Mouse (Mus musculus): ENCODE data around the gene Med1. TPM values are rescaled to one million over a fixed set of nuclear protein-coding genes. Genes with fewer than 3 reads are reported as not detected.
A peak's percentile ranks its signal among the peaks of the same experiment; 100 is the strongest.
"Not testable (repeated sequence)": the region's sequence is repeated elsewhere in the genome, so short reads cannot be mapped to it uniquely, and the experiment has no call there.

The Med1 gene
- polyA plus RNA-seq, 1 experiment from 2014 or later: 46.3 TPM

GRCm38 (mm10) chr11:98201791-98202640 is 8.9 kb upstream of the Med1 start:
- Histone ChIP-seq H3K4me3 (peak overlapping the region; percentile 97), H3K4me1 (replicated peaks) (peaks cover 7% of the 10 kb centered on the region; the same call in 1 of the 2 replicates), H3K27ac (ENCODE audit: poor library complexity, severe bottlenecking) (peak overlapping the region; percentile 82), H3K9me3 (replicated peaks) (no peaks in the 10 kb centered on the region), H3K27me3 (replicated peaks) (no peaks in the 10 kb centered on the region), H3K36me3 (peaks cover 5% of the 10 kb centered on the region), H3K4me2 (peak overlapping the region; percentile 75), H3K9ac (peak overlapping the region; percentile 89)
- 2% methylated on average over 27 of the region's 27 CpGs for WGBS
- no peak for ATAC-seq (ENCODE audit: insufficient number of reproducible peaks, low FRiP score)

GRCm38 (mm10) chr11:98190820-98191219 is 2.3 kb downstream of the Med1 start:
- Histone ChIP-seq H3K4me1 (replicated peaks) (peaks cover 9% of the 10 kb centered on the region), H3K27me3 (replicated peaks) (no peaks in the 10 kb centered on the region), H3K9me3 (replicated peaks) (no peaks in the 10 kb centered on the region), H3K4me3 (no peak overlapping the region), H3K27ac (ENCODE audit: poor library complexity, severe bottlenecking) (no peak overlapping the region), H3K9ac (no peak overlapping the region), H3K4me2 (no peak overlapping the region), H3K36me3 (peaks cover 39% of the 10 kb centered on the region)
- ATAC-seq (ENCODE audit: insufficient number of reproducible peaks, low FRiP score): no peak
- 85% methylated on average over 5 of the region's 5 CpGs for WGBS

GRCm38 (mm10) chr11:98187640-98188395 is 5.3 kb downstream of the Med1 start:
- Histone ChIP-seq H3K4me3 (no peak overlapping the region), H3K27ac (ENCODE audit: poor library complexity, severe bottlenecking) (no peak overlapping the region), H3K9me3 (replicated peaks) (peaks cover 4% of the 10 kb centered on the region; the same call in 1 of the 2 replicates), H3K9ac (no peak overlapping the region), H3K36me3 (peaks cover 66% of the 10 kb centered on the region), H3K4me1 (replicated peaks) (peaks cover 9% of the 10 kb centered on the region), H3K4me2 (no peak overlapping the region), H3K27me3 (replicated peaks) (no peaks in the 10 kb centered on the region)
- ATAC-seq (ENCODE audit: insufficient number of reproducible peaks, low FRiP score): no peak
- WGBS: 89% methylated on average over 9 of the region's 9 CpGs

- not testable (repeated sequence) for H3K4me3 ChIP-seq; H3K9me3 ChIP-seq (replicated peaks); ATAC-seq (ENCODE audit: insufficient number of reproducible peaks, low FRiP score); H3K9ac ChIP-seq; H3K27me3 ChIP-seq (replicated peaks); H3K4me1 ChIP-seq (replicated peaks); H3K27ac ChIP-seq (ENCODE audit: poor library complexity, severe bottlenecking); H3K4me2 ChIP-seq
- peaks cover 87% of the 10 kb centered on the region for H3K36me3 ChIP-seq
- 88% methylated on average over 3 of the region's 3 CpGs for WGBS
These were observed 10.9 kb downstream of the Med1 start for GRCm38 (mm10) chr11:98182149-98182548.

- no peak overlapping the region for H3K27ac ChIP-seq (ENCODE audit: poor library complexity, severe bottlenecking)
- no peak for ATAC-seq (ENCODE audit: insufficient number of reproducible peaks, low FRiP score)
- H3K4me1 ChIP-seq (replicated peaks): no peaks in the 10 kb centered on the region
- no peak overlapping the region for H3K4me3 ChIP-seq
- H3K9ac ChIP-seq: no peak overlapping the region
- no peaks in the 10 kb centered on the region for H3K9me3 ChIP-seq (replicated peaks)
- H3K4me2 ChIP-seq: no peak overlapping the region
- H3K36me3 ChIP-seq: peaks cover 75% of the 10 kb centered on the region
- WGBS: 73% methylated on average over 1 of the region's 1 CpGs
- no peaks in the 10 kb centered on the region for H3K27me3 ChIP-seq (replicated peaks)
These were observed 24.7 kb downstream of the Med1 start for GRCm38 (mm10) chr11:98168400-98168799.

- H3K9me3 ChIP-seq (replicated peaks): no peaks in the 10 kb centered on the region
- H3K9ac ChIP-seq: no peak overlapping the region
- H3K4me3 ChIP-seq: no peak overlapping the region
- 67% methylated on average over 6 of the region's 6 CpGs for WGBS
- H3K36me3 ChIP-seq: peaks cover 50% of the 10 kb centered on the region
- H3K4me1 ChIP-seq (replicated peaks): no peaks in the 10 kb centered on the region
- ATAC-seq (ENCODE audit: insufficient number of reproducible peaks, low FRiP score): no peak
- no peaks in the 10 kb centered on the region for H3K27me3 ChIP-seq (replicated peaks)
- H3K27ac ChIP-seq (ENCODE audit: poor library complexity, severe bottlenecking): no peak overlapping the region
- H3K4me2 ChIP-seq: no peak overlapping the region
These were observed 38.0 kb downstream of the Med1 start for GRCm38 (mm10) chr11:98155094-98155493.

- H3K27ac ChIP-seq (ENCODE audit: poor library complexity, severe bottlenecking): no peak overlapping the region
- peak overlapping the region; percentile 81 for H3K4me2 ChIP-seq
- peaks cover 14% of the 10 kb centered on the region for H3K4me1 ChIP-seq (replicated peaks)
- H3K4me3 ChIP-seq: peak overlapping the region; percentile 94
- H3K9ac ChIP-seq: no peak overlapping the region
- ATAC-seq (ENCODE audit: insufficient number of reproducible peaks, low FRiP score): no peak
- H3K36me3 ChIP-seq: peaks cover 11% of the 10 kb centered on the region
- 10% methylated on average over 10 of the region's 10 CpGs for WGBS
- H3K9me3 ChIP-seq (replicated peaks): no peaks in the 10 kb centered on the region
- H3K27me3 ChIP-seq (replicated peaks): no peaks in the 10 kb centered on the region
These were observed 42.4 kb downstream of the Med1 start for GRCm38 (mm10) chr11:98150625-98151156.

- Histone ChIP-seq H3K36me3 (peaks cover 4% of the 10 kb centered on the region), H3K4me3 (peak within 1 kb of the TSS; percentile 94), H3K27me3 (replicated peaks) (no peaks in the 10 kb centered on the region), H3K9me3 (replicated peaks) (no peaks in the 10 kb centered on the region), H3K9ac (peak within 1 kb of the TSS; percentile 89), H3K4me2 (peak within 1 kb of the TSS; percentile 81), H3K4me1 (replicated peaks) (peaks cover 14% of the 10 kb centered on the region), H3K27ac (ENCODE audit: poor library complexity, severe bottlenecking) (peak within 1 kb of the TSS; percentile 90)
- under 1% methylated on average over 63 of the region's 65 CpGs for WGBS
- peak; percentile 90 for ATAC-seq (ENCODE audit: insufficient number of reproducible peaks, low FRiP score)
These were observed 43.1 kb downstream of the Med1 start, which contains the start of gene Fbxl20 for GRCm38 (mm10) chr11:98149786-98150624. Gene Fbxl20, minus strand, starts transcription at chr11:98150403.

- peak; percentile 91 for ATAC-seq (ENCODE audit: insufficient number of reproducible peaks, low FRiP score)
- Histone ChIP-seq H3K9ac (peak overlapping the region; percentile 89), H3K36me3 (no peaks in the 10 kb centered on the region), H3K27me3 (replicated peaks) (no peaks in the 10 kb centered on the region), H3K4me3 (peak overlapping the region; percentile 94), H3K4me1 (replicated peaks) (peaks cover 14% of the 10 kb centered on the region), H3K4me2 (peak overlapping the region; percentile 81), H3K9me3 (replicated peaks) (no peaks in the 10 kb centered on the region), H3K27ac (ENCODE audit: poor library complexity, severe bottlenecking) (peak overlapping the region; percentile 90)
- WGBS: 0% methylated on average over 52 of the region's 57 CpGs
These were observed 43.8 kb downstream of the Med1 start for GRCm38 (mm10) chr11:98149304-98149750.

- Histone ChIP-seq H3K9ac (peak overlapping the region; percentile 89), H3K4me1 (replicated peaks) (peaks cover 14% of the 10 kb centered on the region), H3K36me3 (no peaks in the 10 kb centered on the region), H3K27me3 (replicated peaks) (no peaks in the 10 kb centered on the region), H3K9me3 (replicated peaks) (no peaks in the 10 kb centered on the region), H3K4me2 (peak overlapping the region; percentile 81), H3K27ac (ENCODE audit: poor library complexity, severe bottlenecking) (peak overlapping the region; percentile 90), H3K4me3 (peak overlapping the region; percentile 94)
- ATAC-seq (ENCODE audit: insufficient number of reproducible peaks, low FRiP score): peak; percentile 39; the same call in 1 of the 2 replicates
- 3% methylated on average over 42 of the region's 45 CpGs for WGBS
These were observed 44.4 kb downstream of the Med1 start for GRCm38 (mm10) chr11:98148551-98149301.

All from heart, embryonic 12.5 days (tissue).